ENCODE assay signal across 8 mouse cellular contexts in genomic region chr15:88837199-88837932, GRCm38 (mm10). TPM values are rescaled to one million over a fixed set of nuclear protein-coding genes. Genes with fewer than 3 reads are reported as not detected.
A peak's percentile ranks its signal among the peaks of the same experiment; 100 is the strongest.
DNase-seq lines count a peak whose midpoint lies in the region; ATAC-seq and TF ChIP-seq lines count a peak whose summit lies in the region.

No protein-coding gene starts in this region.

- peak; percentile 55 for ATAC-seq in lung, embryonic 16.5 days (ENCODE audit: low read depth)
- peak; percentile 41; the same call in 1 of the 2 replicates for ATAC-seq in neutrophil, adult 5-6 weeks (ENCODE audit: extremely low read depth, insufficient number of reproducible peaks, low FRiP score, poor library complexity, severe bottlenecking)

- H3K4me1 ChIP-seq in embryonic fibroblast, embryonic 13.5 days (ENCODE audit: control insufficient read depth, insufficient read depth, low read length), result peaks cover 3% of the 10 kb centered on the region; the same call in 1 of the 2 replicates
- H3K4me1 ChIP-seq in lung, embryonic 16.5 days (replicated peaks; ENCODE audit: control insufficient read depth, insufficient read depth, low read length), result peaks cover 25% of the 10 kb centered on the region

- no peaks in the 10 kb centered on the region for H3K36me3 ChIP-seq in lung, embryonic 16.5 days (ENCODE audit: control insufficient read depth, insufficient read depth, low read length)

- TF ChIP-seq CTCF in embryonic fibroblast, embryonic 13.5 days (IDR thresholded peaks at IDR 0.05; ENCODE audit: borderline replicate concordance, insufficient read depth, low read length), result no peak

- peak overlapping the region; percentile 48 for H3K4me3 ChIP-seq in embryonic fibroblast, embryonic 13.5 days (ENCODE audit: insufficient read depth, low read length)
- H3K4me3 ChIP-seq in lung, embryonic 16.5 days (ENCODE audit: low read length), result peak overlapping the region; percentile 59

- TF ChIP-seq POLR2A in embryonic fibroblast, embryonic 13.5 days (IDR thresholded peaks at IDR 0.05; ENCODE audit: low read depth, low read length), result peak; percentile 66

- peak overlapping the region; percentile 75 for H3K4me2 ChIP-seq in lung, embryonic 16.5 days (ENCODE audit: low read depth, low read length)

- no peaks in the 10 kb centered on the region for H3K9me3 ChIP-seq in lung, embryonic 16.5 days (ENCODE audit: control insufficient read depth, low read length)

- 2% methylated on average over 36 of the region's 39 CpGs for WGBS in lung, embryonic 16.5 days

- H3K9ac ChIP-seq in lung, embryonic 16.5 days (ENCODE audit: low read length), result peak overlapping the region; percentile 73

- H3K27me3 ChIP-seq in lung, embryonic 16.5 days (ENCODE audit: control insufficient read depth, insufficient read depth, low read depth, low read length), result no peaks in the 10 kb centered on the region

- intact Hi-C loops in heart, postnatal 14 days (cut with DNase I), result loop anchor here (1.0 kb wide), 1 partner anchor 26 kb away; no protein-coding TSS in a partner anchor

- no peak overlapping the region for H3K27ac ChIP-seq in embryonic fibroblast, embryonic 13.5 days (ENCODE audit: insufficient read depth, low read length)
- H3K27ac ChIP-seq in lung, embryonic 16.5 days (ENCODE audit: low read length), result peak overlapping the region; percentile 91

- peak; percentile 69 for DNase-seq in CD4-positive, CD25-positive, alpha-beta regulatory T cell, adult 2 months (ENCODE audit: low read depth, low spot score)
- DNase-seq in T-cell, adult 2 months (ENCODE audit: low spot score), result peak; percentile 43
- DNase-seq in heart, postnatal 14 days, result peak; percentile 74 to 77
- peak; percentile 88 to 90 for DNase-seq in kidney, postnatal 36 days
- no peak for DNase-seq in cerebellum, adult 11 months

RNA-seq across cellular contexts. Expression of gene Creld2, which starts 17.9 kb away (rescaled TPM):
- 29.6 and 34.6 TPM in 2 replicates for polyA plus RNA-seq in embryonic fibroblast, embryonic 13.5 days (2011; ENCODE audit: insufficient read length, low read depth, missing spikeins)
- total RNA-seq in heart, postnatal 14 days (2021), result 10 to 100 TPM; 12.1 to 22.5 TPM
- polyA plus RNA-seq in lung, embryonic 16.5 days (2015; fragmentation: Nextera tagmentation; extraction: Ambion mirVana), result 99.5 and 110 TPM in 2 replicates
- 30.3 and 31.9 TPM in 2 replicates for total RNA-seq in neutrophil, adult 5-6 weeks (2017)

RNA-seq across cellular contexts. Expression of gene Alg12, which starts 18.2 kb away (rescaled TPM):
- 9.1 and 13.0 TPM in 2 replicates for polyA plus RNA-seq in embryonic fibroblast, embryonic 13.5 days (2011; ENCODE audit: insufficient read length, low read depth, missing spikeins)
- 1 to 10 TPM; 9.2 to 9.9 TPM for total RNA-seq in heart, postnatal 14 days (2021)
- 13.5 and 14.4 TPM in 2 replicates for polyA plus RNA-seq in lung, embryonic 16.5 days (2015; fragmentation: Nextera tagmentation; extraction: Ambion mirVana)
- total RNA-seq in neutrophil, adult 5-6 weeks (2017), result 9.1 and 11.4 TPM in 2 replicates

RNA-seq across cellular contexts. Expression of gene Pim3, which starts 24.6 kb away (rescaled TPM):
- 9.6 and 11.6 TPM in 2 replicates for polyA plus RNA-seq in embryonic fibroblast, embryonic 13.5 days (2011; ENCODE audit: insufficient read length, low read depth, missing spikeins)
- 10 to 100 TPM; 97.7 to 97.8 TPM for total RNA-seq in heart, postnatal 14 days (2021)
- polyA plus RNA-seq in lung, embryonic 16.5 days (2015; fragmentation: Nextera tagmentation; extraction: Ambion mirVana), result 64.1 and 68.0 TPM in 2 replicates
- total RNA-seq in neutrophil, adult 5-6 weeks (2017), result 12.2 and 19.4 TPM in 2 replicates
